Mouse (Mus musculus): Measurements from ENCODE around the gene Ncaph. TPM values are rescaled to one million over a fixed set of nuclear protein-coding genes. Genes with fewer than 3 reads are reported as not detected.

Gene Ncaph
- total and polyA plus RNA-seq, 3 experiments, result 37.5 to 49.4 TPM; not detected in 1

DNA sequence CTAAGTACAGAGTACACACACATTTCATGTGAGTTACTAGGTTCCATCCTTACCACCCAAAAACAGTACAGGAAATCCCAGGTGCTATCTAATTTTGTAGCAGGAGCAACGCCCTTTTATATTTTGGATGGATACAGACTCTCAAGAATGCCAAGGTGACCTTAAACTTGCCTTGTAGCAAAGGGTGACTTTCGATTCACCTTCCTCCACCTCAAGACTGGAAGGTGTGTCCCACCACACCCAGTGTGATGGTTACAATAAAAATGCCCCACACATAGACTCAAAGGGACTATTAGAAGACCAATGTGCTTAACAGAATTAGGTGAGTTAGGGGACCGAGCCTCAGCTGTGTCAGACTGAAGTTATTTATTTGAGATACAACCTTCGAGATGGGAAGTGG, 24.8 kb downstream of the Ncaph start:
- H3K4me1 ChIP-seq (ENCODE audit: control insufficient read depth in 1 of 2, insufficient read depth in 2 of 2, low read length in 2 of 2), result no peaks in the 10 kb centered on the region
- H3K79me2 ChIP-seq (ENCODE audit: control insufficient read depth, insufficient read depth, low read length, poor library complexity), result no peaks in the 10 kb centered on the region
- no peaks in the 10 kb centered on the region for H3K27me3 ChIP-seq (ENCODE audit: control insufficient read depth in 1 of 2, insufficient read depth in 2 of 2, low read length in 2 of 2)
- no peak overlapping the region for H3K9ac ChIP-seq (ENCODE audit: control insufficient read depth, low read depth, low read length, poor library complexity, severe bottlenecking)
- no peak overlapping the region for H3K4me3 ChIP-seq (ENCODE audit: control insufficient read depth in 1 of 2, insufficient read depth in 1 of 2, low read depth in 2 of 2, low read length in 2 of 2)
- DNase-seq (ENCODE audit: low read depth, low spot score), result no peak
- H3K36me3 ChIP-seq (ENCODE audit: control insufficient read depth in 1 of 2, insufficient read depth in 2 of 2, low read length in 2 of 2), result peaks cover 0 to 18% of the 10 kb centered on the region in 2 experiments; a peak in 2 of 4 replicates
- no peaks in the 10 kb centered on the region for H3K9me3 ChIP-seq (replicated peaks; ENCODE audit: insufficient read depth, low read length)
- H3K27ac ChIP-seq (ENCODE audit: control insufficient read depth, low read depth, low read length), result no peak overlapping the region
- no peak for TF ChIP-seq ETS1 (IDR thresholded peaks at IDR 0.05; ENCODE audit: low read depth, low read length)
- no peak for TF ChIP-seq NRF1 (IDR thresholded peaks at IDR 0.05; ENCODE audit: insufficient read depth, low read depth, low read length, poor library complexity, severe bottlenecking)
- TF ChIP-seq SMC3 (IDR thresholded peaks at IDR 0.05; ENCODE audit: low read depth, low read length), result no peak
- TF ChIP-seq SIN3A (IDR thresholded peaks at IDR 0.05; ENCODE audit: low read length), result no peak
- no peak for TF ChIP-seq CHD2 (IDR thresholded peaks at IDR 0.05; ENCODE audit: low read length)
- TF ChIP-seq NELFE (IDR thresholded peaks at IDR 0.05; ENCODE audit: low read depth, low read length), result no peak
- no peak for TF ChIP-seq MAZ (IDR thresholded peaks at IDR 0.05; ENCODE audit: low read depth, low read length)
- no peak for TF ChIP-seq MAFK (IDR thresholded peaks at IDR 0.05; ENCODE audit: borderline replicate concordance, low read depth, low read length)

DNA sequence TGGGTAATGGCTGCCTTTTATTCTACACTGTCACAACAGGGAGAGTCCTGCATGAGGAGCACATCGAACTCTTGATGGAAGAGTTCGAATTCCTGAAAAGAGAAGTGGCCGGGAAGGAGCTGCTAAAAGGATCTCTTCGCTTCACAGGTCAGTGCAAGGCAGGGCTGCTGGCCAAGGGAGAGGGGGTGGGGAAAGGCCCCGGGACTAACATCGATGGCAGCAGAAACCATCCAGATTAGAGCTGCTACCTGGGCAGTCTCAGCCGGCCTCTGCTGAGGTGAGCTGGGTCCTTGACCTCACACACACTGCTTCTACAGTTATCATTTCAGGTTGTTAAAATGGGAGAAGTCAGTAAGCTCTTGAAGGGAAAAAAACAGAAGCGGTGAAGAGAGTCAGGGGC, 41.8 kb downstream of the Ncaph start:
- Histone ChIP-seq H3K9me3 (replicated peaks; ENCODE audit: insufficient read depth, low read length) (no peaks in the 10 kb centered on the region), H3K79me2 (ENCODE audit: control insufficient read depth, insufficient read depth, low read length, poor library complexity) (no peaks in the 10 kb centered on the region), H3K27ac (ENCODE audit: control insufficient read depth, low read depth, low read length) (no peak overlapping the region), H3K27me3 (ENCODE audit: control insufficient read depth in 1 of 2, insufficient read depth in 2 of 2, low read length in 2 of 2) (no peaks in the 10 kb centered on the region), H3K4me1 (ENCODE audit: control insufficient read depth in 1 of 2, insufficient read depth in 2 of 2, low read length in 2 of 2) (no peaks in the 10 kb centered on the region), H3K9ac (ENCODE audit: control insufficient read depth, low read depth, low read length, poor library complexity, severe bottlenecking) (no peak overlapping the region), H3K36me3 (ENCODE audit: control insufficient read depth in 1 of 2, insufficient read depth in 2 of 2, low read length in 2 of 2) (no peaks in the 10 kb centered on the region), H3K4me3 (ENCODE audit: control insufficient read depth in 1 of 2, insufficient read depth in 1 of 2, low read depth in 2 of 2, low read length in 2 of 2) (no peak overlapping the region)
- no peak for TF ChIP-seq POLR2AphosphoS2 (IDR thresholded peaks at IDR 0.05; ENCODE audit: low read length)
- no peak for TF ChIP-seq CHD1 (IDR thresholded peaks at IDR 0.05; ENCODE audit: low read depth, low read length)
- no peak for TF ChIP-seq MEF2A (IDR thresholded peaks at IDR 0.05; ENCODE audit: extremely low read depth, insufficient replicate concordance, low read depth, low read length, poor library complexity, severe bottlenecking)
- TF ChIP-seq EP300 (IDR thresholded peaks at IDR 0.05; ENCODE audit: low read depth in 1 of 2, low read length in 2 of 2), result no peak
- TF ChIP-seq TBP (IDR thresholded peaks at IDR 0.05; ENCODE audit: low read depth, low read length), result no peak
- TF ChIP-seq MAZ (IDR thresholded peaks at IDR 0.05; ENCODE audit: low read depth, low read length), result no peak
- TF ChIP-seq KAT2A (conservative IDR thresholded peaks at IDR 0.05; ENCODE audit: low read depth, low read length), result no peak
- TF ChIP-seq MAX (IDR thresholded peaks at IDR 0.05; ENCODE audit: low read length), result no peak
- no peak for TF ChIP-seq USF1 (IDR thresholded peaks at IDR 0.05; ENCODE audit: low read depth, low read length)
- no peak for TF ChIP-seq SIN3A (IDR thresholded peaks at IDR 0.05; ENCODE audit: low read length)
- no peak for TF ChIP-seq E2F4 (IDR thresholded peaks at IDR 0.05; ENCODE audit: borderline replicate concordance, low read depth, low read length)
- TF ChIP-seq JUND (IDR thresholded peaks at IDR 0.05; ENCODE audit: low read depth, low read length), result no peak
- TF ChIP-seq GABPA (IDR thresholded peaks at IDR 0.05; ENCODE audit: low read depth, low read length), result no peak
- no peak for TF ChIP-seq RCOR1 (IDR thresholded peaks at IDR 0.05; ENCODE audit: low read depth, low read length)
- TF ChIP-seq CHD2 (IDR thresholded peaks at IDR 0.05; ENCODE audit: low read length), result no peak
- TF ChIP-seq NELFE (IDR thresholded peaks at IDR 0.05; ENCODE audit: low read depth, low read length), result no peak
- no peak for TF ChIP-seq MYB (IDR thresholded peaks at IDR 0.05; ENCODE audit: low read depth, low read length)
- TF ChIP-seq BHLHE40 (IDR thresholded peaks at IDR 0.05; ENCODE audit: borderline replicate concordance, low read depth, low read length), result no peak
- TF ChIP-seq ZC3H11A (IDR thresholded peaks at IDR 0.05; ENCODE audit: low read depth, low read length), result no peak
- DNase-seq (ENCODE audit: low read depth, low spot score), result no peak

Data from MEL (cell line).